Mouse (Mus musculus): Measurements from ENCODE around the gene Ccl24. TPM values are rescaled to one million over a fixed set of nuclear protein-coding genes. Genes with fewer than 3 reads are reported as not detected.

Ccl24 gene
- polyA plus RNA-seq, 1 experiment from 2014 or later, result 2.1 TPM

GRCm38 (mm10) chr5:135537794-135538214, 35.0 kb downstream of the Ccl24 start:
- no peaks in the 10 kb centered on the region for H3K4me1 ChIP-seq
- no peaks in the 10 kb centered on the region for H3K36me3 ChIP-seq (replicated peaks)
- no peak overlapping the region for H3K4me2 ChIP-seq
- no peaks in the 10 kb centered on the region for H3K27me3 ChIP-seq
- no peaks in the 10 kb centered on the region for H3K9me3 ChIP-seq
- H3K27ac ChIP-seq, result no peak overlapping the region
- ATAC-seq (ENCODE audit: low FRiP score), result no peak
- H3K9ac ChIP-seq, result no peak overlapping the region
- no peak overlapping the region for H3K4me3 ChIP-seq (replicated peaks)
- 84% methylated on average over 10 of the region's 10 CpGs for WGBS

GRCm38 (mm10) chr5:135537326-135537725, 35.5 kb downstream of the Ccl24 start:
- Histone ChIP-seq H3K36me3 (replicated peaks) (no peaks in the 10 kb centered on the region), H3K27me3 (no peaks in the 10 kb centered on the region), H3K27ac (no peak overlapping the region), H3K4me1 (no peaks in the 10 kb centered on the region), H3K9me3 (no peaks in the 10 kb centered on the region), H3K4me2 (no peak overlapping the region), H3K9ac (no peak overlapping the region), H3K4me3 (replicated peaks) (no peak overlapping the region)
- ATAC-seq (ENCODE audit: low FRiP score), result no peak
- 81% methylated on average over 4 of the region's 4 CpGs for whole genome bisulfite sequencing

- no peak for ATAC-seq (ENCODE audit: low FRiP score)
- no peak overlapping the region for H3K27ac ChIP-seq
Observed at GRCm38 (mm10) chr5:135535867-135536266, 37.0 kb downstream of the Ccl24 start.

GRCm38 (mm10) chr5:135533431-135533830, 39.4 kb downstream of the Ccl24 start:
- Histone ChIP-seq H3K4me2 (no peak overlapping the region), H3K4me1 (no peaks in the 10 kb centered on the region), H3K9ac (no peak overlapping the region), H3K4me3 (replicated peaks) (no peak overlapping the region), H3K27me3 (no peaks in the 10 kb centered on the region), H3K27ac (no peak overlapping the region), H3K36me3 (replicated peaks) (no peaks in the 10 kb centered on the region), H3K9me3 (no peaks in the 10 kb centered on the region)
- ATAC-seq (ENCODE audit: low FRiP score), result no peak
- WGBS, result 84% methylated on average over 10 of the region's 10 CpGs

More at GRCm38 (mm10) chr5:135535867-135536266, 37.0 kb downstream of the Ccl24 start:
- no peaks in the 10 kb centered on the region for H3K27me3 ChIP-seq
- no peaks in the 10 kb centered on the region for H3K4me1 ChIP-seq
- no peaks in the 10 kb centered on the region for H3K9me3 ChIP-seq
- H3K4me2 ChIP-seq, result no peak overlapping the region
- H3K4me3 ChIP-seq (replicated peaks), result no peak overlapping the region
- no peak overlapping the region for H3K9ac ChIP-seq
- no peaks in the 10 kb centered on the region for H3K36me3 ChIP-seq (replicated peaks)

- Histone ChIP-seq H3K4me3 (replicated peaks) (no peak overlapping the region), H3K4me1 (peaks cover 4% of the 10 kb centered on the region; the same call in 1 of the 2 replicates), H3K36me3 (replicated peaks) (no peaks in the 10 kb centered on the region), H3K9ac (no peak overlapping the region), H3K4me2 (no peak overlapping the region), H3K9me3 (no peaks in the 10 kb centered on the region), H3K27ac (no peak overlapping the region), H3K27me3 (no peaks in the 10 kb centered on the region)
- ATAC-seq (ENCODE audit: low FRiP score), result no peak
- WGBS, result 91% methylated on average over 11 of the region's 11 CpGs
Observed at GRCm38 (mm10) chr5:135531306-135531845, 41.5 kb downstream of the Ccl24 start.

- H3K36me3 ChIP-seq (replicated peaks), result no peaks in the 10 kb centered on the region
- peaks cover 4% of the 10 kb centered on the region; the same call in 1 of the 2 replicates for H3K4me1 ChIP-seq
- 81% methylated on average over 2 of the region's 2 CpGs for WGBS
- H3K4me2 ChIP-seq, result no peak overlapping the region
- no peaks in the 10 kb centered on the region for H3K27me3 ChIP-seq
- no peak overlapping the region for H3K4me3 ChIP-seq (replicated peaks)
- no peak for ATAC-seq (ENCODE audit: low FRiP score)
- no peak overlapping the region for H3K27ac ChIP-seq
- no peak overlapping the region for H3K9ac ChIP-seq
- no peaks in the 10 kb centered on the region for H3K9me3 ChIP-seq
Observed at GRCm38 (mm10) chr5:135529964-135530363, 42.9 kb downstream of the Ccl24 start.

GRCm38 (mm10) chr5:135529310-135529709, 43.5 kb downstream of the Ccl24 start:
- Histone ChIP-seq H3K4me2 (no peak overlapping the region), H3K9ac (no peak overlapping the region), H3K9me3 (no peaks in the 10 kb centered on the region), H3K27ac (no peak overlapping the region), H3K27me3 (no peaks in the 10 kb centered on the region), H3K4me3 (replicated peaks) (no peak overlapping the region), H3K36me3 (replicated peaks) (no peaks in the 10 kb centered on the region), H3K4me1 (peaks cover 4% of the 10 kb centered on the region; the same call in 1 of the 2 replicates)
- 75% methylated on average over 3 of the region's 3 CpGs for WGBS
- ATAC-seq (ENCODE audit: low FRiP score), result no peak

GRCm38 (mm10) chr5:135527986-135528385, 44.9 kb downstream of the Ccl24 start:
- no peak overlapping the region for H3K27ac ChIP-seq
- no peaks in the 10 kb centered on the region for H3K9me3 ChIP-seq
- H3K4me1 ChIP-seq, result peaks cover 4% of the 10 kb centered on the region; the same call in 1 of the 2 replicates
- no peak overlapping the region for H3K9ac ChIP-seq
- WGBS, result 55% methylated on average over 7 of the region's 7 CpGs
- H3K4me2 ChIP-seq, result no peak overlapping the region
- no peaks in the 10 kb centered on the region for H3K36me3 ChIP-seq (replicated peaks)
- H3K27me3 ChIP-seq, result no peaks in the 10 kb centered on the region
- no peak overlapping the region for H3K4me3 ChIP-seq (replicated peaks)
- no peak for ATAC-seq (ENCODE audit: low FRiP score)

GRCm38 (mm10) chr5:135524660-135525560, 47.9 kb downstream of the Ccl24 start:
- peaks cover 4% of the 10 kb centered on the region; the same call in 1 of the 2 replicates for H3K4me1 ChIP-seq
- no peak overlapping the region for H3K4me3 ChIP-seq (replicated peaks)
- no peak overlapping the region for H3K9ac ChIP-seq
- no peaks in the 10 kb centered on the region for H3K9me3 ChIP-seq
- no peak overlapping the region for H3K4me2 ChIP-seq
- no peaks in the 10 kb centered on the region for H3K36me3 ChIP-seq (replicated peaks)
- no peak overlapping the region for H3K27ac ChIP-seq
- no peak for ATAC-seq (ENCODE audit: low FRiP score)
- no peaks in the 10 kb centered on the region for H3K27me3 ChIP-seq
- WGBS, result 87% methylated on average over 11 of the region's 11 CpGs

GRCm38 (mm10) chr5:135524087-135524486, 48.8 kb downstream of the Ccl24 start:
- no peak overlapping the region for H3K27ac ChIP-seq
- H3K4me3 ChIP-seq (replicated peaks), result no peak overlapping the region
- ATAC-seq (ENCODE audit: low FRiP score), result no peak
- H3K27me3 ChIP-seq, result no peaks in the 10 kb centered on the region
- peaks cover 4% of the 10 kb centered on the region; the same call in 1 of the 2 replicates for H3K4me1 ChIP-seq
- H3K36me3 ChIP-seq (replicated peaks), result no peaks in the 10 kb centered on the region
- no peaks in the 10 kb centered on the region for H3K9me3 ChIP-seq
- no peak overlapping the region for H3K4me2 ChIP-seq
- WGBS, result 96% methylated on average over 2 of the region's 2 CpGs
- no peak overlapping the region for H3K9ac ChIP-seq

- Histone ChIP-seq H3K36me3 (replicated peaks) (no peaks in the 10 kb centered on the region), H3K4me1 (no peaks in the 10 kb centered on the region), H3K4me2 (no peak overlapping the region), H3K9me3 (no peaks in the 10 kb centered on the region), H3K4me3 (replicated peaks) (no peak overlapping the region), H3K27ac (no peak overlapping the region), H3K27me3 (no peaks in the 10 kb centered on the region), H3K9ac (no peak overlapping the region)
- 88% methylated on average over 9 of the region's 9 CpGs for WGBS
- ATAC-seq (ENCODE audit: low FRiP score), result no peak
Observed at GRCm38 (mm10) chr5:135522111-135522722, 50.6 kb downstream of the Ccl24 start.

Measured in forebrain, embryonic 12.5 days (tissue).